Mouse (Mus musculus): ENCODE results near the gene Adam12. TPM values are rescaled to one million over a fixed set of nuclear protein-coding genes. Genes with fewer than 3 reads are reported as not detected.

Gene Adam12
- polyA plus RNA-seq, 1 experiment from 2014 or later: 1.0 TPM

- Histone ChIP-seq H3K4me3 (ENCODE audit: low read depth, low read length) (no peak overlapping the region), H3K27ac (ENCODE audit: low read depth, low read length) (no peak overlapping the region), H3K9me3 (ENCODE audit: control insufficient read depth) (no peaks in the 10 kb centered on the region), H3K4me1 (replicated peaks; ENCODE audit: control insufficient read depth, insufficient read depth, low read length) (no peaks in the 10 kb centered on the region), H3K36me3 (ENCODE audit: control insufficient read depth, insufficient read depth) (no peaks in the 10 kb centered on the region), H3K9ac (ENCODE audit: low read depth, low read length) (no peak overlapping the region), H3K4me2 (replicated peaks; ENCODE audit: low read depth) (no peak overlapping the region), H3K27me3 (replicated peaks; ENCODE audit: control insufficient read depth, insufficient read depth, low read length) (no peaks in the 10 kb centered on the region)
- ATAC-seq: no peak
- WGBS: 95% methylated on average over 2 of the region's 2 CpGs
- TF ChIP-seq CTCF (IDR thresholded peaks at IDR 0.05; ENCODE audit: low read depth): no peak
Measured at GRCm38 (mm10) chr7:134146821-134147220, 85.1 kb downstream of the Adam12 start.

- no peak overlapping the region for H3K4me2 ChIP-seq (replicated peaks; ENCODE audit: low read depth)
- WGBS: 59% methylated on average over 9 of the region's 9 CpGs
- no peak overlapping the region for H3K9ac ChIP-seq (ENCODE audit: low read depth, low read length)
- no peak overlapping the region for H3K4me3 ChIP-seq (ENCODE audit: low read depth, low read length)
- no peak overlapping the region for H3K27ac ChIP-seq (ENCODE audit: low read depth, low read length)
- H3K9me3 ChIP-seq (ENCODE audit: control insufficient read depth): no peaks in the 10 kb centered on the region
- no peaks in the 10 kb centered on the region for H3K4me1 ChIP-seq (replicated peaks; ENCODE audit: control insufficient read depth, insufficient read depth, low read length)
- ATAC-seq: no peak
- H3K27me3 ChIP-seq (replicated peaks; ENCODE audit: control insufficient read depth, insufficient read depth, low read length): no peaks in the 10 kb centered on the region
- H3K36me3 ChIP-seq (ENCODE audit: control insufficient read depth, insufficient read depth): no peaks in the 10 kb centered on the region
- no peak for TF ChIP-seq CTCF (IDR thresholded peaks at IDR 0.05; ENCODE audit: low read depth)
Measured at GRCm38 (mm10) chr7:134144111-134144510, 87.8 kb downstream of the Adam12 start.

- Histone ChIP-seq H3K4me1 (replicated peaks; ENCODE audit: control insufficient read depth, insufficient read depth, low read length) (no peaks in the 10 kb centered on the region), H3K4me3 (ENCODE audit: low read depth, low read length) (no peak overlapping the region), H3K27ac (ENCODE audit: low read depth, low read length) (no peak overlapping the region), H3K9me3 (ENCODE audit: control insufficient read depth) (no peaks in the 10 kb centered on the region), H3K4me2 (replicated peaks; ENCODE audit: low read depth) (no peak overlapping the region), H3K9ac (ENCODE audit: low read depth, low read length) (no peak overlapping the region), H3K36me3 (ENCODE audit: control insufficient read depth, insufficient read depth) (no peaks in the 10 kb centered on the region), H3K27me3 (replicated peaks; ENCODE audit: control insufficient read depth, insufficient read depth, low read length) (no peaks in the 10 kb centered on the region)
- ATAC-seq: no peak
- WGBS: 74% methylated on average over 4 of the region's 4 CpGs
- no peak for TF ChIP-seq CTCF (IDR thresholded peaks at IDR 0.05; ENCODE audit: low read depth)
Measured at GRCm38 (mm10) chr7:134139291-134139949, 92.5 kb downstream of the Adam12 start.

- H3K27me3 ChIP-seq (replicated peaks; ENCODE audit: control insufficient read depth, insufficient read depth, low read length): no peaks in the 10 kb centered on the region
- WGBS: 79% methylated on average over 2 of the region's 2 CpGs
Measured at GRCm38 (mm10) chr7:134132323-134132722, 99.6 kb downstream of the Adam12 start.

DNA sequence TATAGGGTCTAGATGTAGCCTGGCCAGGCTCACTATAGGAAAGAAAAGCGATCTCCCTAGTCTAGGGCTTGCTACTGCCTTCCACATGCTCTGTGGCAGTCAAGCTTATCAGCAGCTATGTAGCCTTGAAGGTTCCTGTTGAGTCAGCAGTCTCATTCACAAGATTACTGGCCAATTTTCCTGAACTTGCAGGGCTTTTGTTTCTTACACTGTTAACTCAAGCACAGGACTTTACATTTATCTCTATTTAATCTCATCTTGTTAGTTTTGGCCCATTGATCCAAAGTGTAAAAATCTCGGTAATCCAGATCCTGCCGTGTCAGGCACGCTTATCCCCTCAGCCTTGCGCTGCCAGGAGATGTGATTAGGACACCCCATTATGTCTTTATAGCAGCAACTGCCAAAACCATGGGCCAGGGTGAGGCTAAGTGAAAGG lies 103.8 kb downstream of the Adam12 start:
- no peaks in the 10 kb centered on the region for H3K9me3 ChIP-seq (ENCODE audit: control insufficient read depth)
- no peak for TF ChIP-seq CTCF (IDR thresholded peaks at IDR 0.05; ENCODE audit: low read depth)
- ATAC-seq: no peak
- no peaks in the 10 kb centered on the region for H3K36me3 ChIP-seq (ENCODE audit: control insufficient read depth, insufficient read depth)
- 65% methylated on average over 5 of the region's 5 CpGs for WGBS
- H3K4me3 ChIP-seq (ENCODE audit: low read depth, low read length): no peak overlapping the region
- no peaks in the 10 kb centered on the region for H3K27me3 ChIP-seq (replicated peaks; ENCODE audit: control insufficient read depth, insufficient read depth, low read length)
- H3K4me2 ChIP-seq (replicated peaks; ENCODE audit: low read depth): no peak overlapping the region
- no peaks in the 10 kb centered on the region for H3K4me1 ChIP-seq (replicated peaks; ENCODE audit: control insufficient read depth, insufficient read depth, low read length)
- H3K9ac ChIP-seq (ENCODE audit: low read depth, low read length): no peak overlapping the region
- H3K27ac ChIP-seq (ENCODE audit: low read depth, low read length): no peak overlapping the region

More at GRCm38 (mm10) chr7:134132323-134132722, 99.6 kb downstream of the Adam12 start:
- Histone ChIP-seq H3K4me2 (replicated peaks; ENCODE audit: low read depth) (no peak overlapping the region), H3K9ac (ENCODE audit: low read depth, low read length) (no peak overlapping the region), H3K4me1 (replicated peaks; ENCODE audit: control insufficient read depth, insufficient read depth, low read length) (no peaks in the 10 kb centered on the region), H3K4me3 (ENCODE audit: low read depth, low read length) (no peak overlapping the region), H3K27ac (ENCODE audit: low read depth, low read length) (no peak overlapping the region), H3K9me3 (ENCODE audit: control insufficient read depth) (no peaks in the 10 kb centered on the region), H3K36me3 (ENCODE audit: control insufficient read depth, insufficient read depth) (no peaks in the 10 kb centered on the region)
- no peak for TF ChIP-seq CTCF (IDR thresholded peaks at IDR 0.05; ENCODE audit: low read depth)
- ATAC-seq: no peak

GRCm38 (mm10) chr7:134121397-134121796 lies 110.5 kb downstream of the Adam12 start:
- Histone ChIP-seq H3K4me3 (ENCODE audit: low read depth, low read length) (no peak overlapping the region), H3K4me2 (replicated peaks; ENCODE audit: low read depth) (no peak overlapping the region), H3K4me1 (replicated peaks; ENCODE audit: control insufficient read depth, insufficient read depth, low read length) (no peaks in the 10 kb centered on the region), H3K36me3 (ENCODE audit: control insufficient read depth, insufficient read depth) (no peaks in the 10 kb centered on the region), H3K9ac (ENCODE audit: low read depth, low read length) (no peak overlapping the region), H3K27me3 (replicated peaks; ENCODE audit: control insufficient read depth, insufficient read depth, low read length) (no peaks in the 10 kb centered on the region), H3K27ac (ENCODE audit: low read depth, low read length) (no peak overlapping the region), H3K9me3 (ENCODE audit: control insufficient read depth) (no peaks in the 10 kb centered on the region)
- no peak for TF ChIP-seq CTCF (IDR thresholded peaks at IDR 0.05; ENCODE audit: low read depth)
- no peak for ATAC-seq
- WGBS: 57% methylated on average over 2 of the region's 2 CpGs
